Mouse (Mus musculus) stomach, embryonic 16.5 days (tissue): ENCODE measurements around the gene R3hdm4. TPM values are rescaled to one million over a fixed set of nuclear protein-coding genes. Genes with fewer than 3 reads are reported as not detected.

Experiments
- ATAC-seq: fragments of 200-750 bp; cut with Nextera tagmentation; 2 replicates; pipeline ENCODE4 v1.8.0; 2017; ENCODE audit warnings: moderate number of reproducible peaks, moderate TSS enrichment; ENCODE audit not compliant: insufficient read depth, low FRiP score
- H3K27ac ChIP-seq: fragments of 300-500 bp; sonication (generic); 2 replicates; pipeline ENCODE4 v1.5.1; 2014; ENCODE audit warnings: low read length
- H3K27me3 ChIP-seq: fragments of 300-500 bp; sonication (generic); 2 replicates; pipeline ENCODE4 v1.6.1; 2014; ENCODE audit warnings: low read length, control low read depth, mixed read lengths; ENCODE audit not compliant: control insufficient read depth, insufficient read depth
- H3K36me3 ChIP-seq: fragments of 300-500 bp; sonication (generic); 2 replicates; pipeline ENCODE4 v1.6.1; 2014; ENCODE audit warnings: low read length; ENCODE audit not compliant: control insufficient read depth, insufficient read depth
- H3K4me1 ChIP-seq: fragments of 300-500 bp; sonication (generic); 2 replicates; pipeline ENCODE4 v1.6.1; 2014; ENCODE audit warnings: low read length, control low read depth, mixed read lengths; ENCODE audit not compliant: control insufficient read depth, insufficient read depth
- H3K4me2 ChIP-seq: fragments of 300-500 bp; sonication (generic); 2 replicates; pipeline ENCODE4 v1.6.1; 2014; ENCODE audit warnings: low read depth, low read length, mixed read lengths
- H3K4me3 ChIP-seq: fragments of 300-500 bp; sonication (generic); replicated peaks from 2 replicates; pipeline ENCODE4 v1.5.1; 2014; ENCODE audit warnings: mild to moderate bottlenecking, low read length
- H3K9ac ChIP-seq: fragments of 300-500 bp; sonication (generic); 2 replicates; pipeline ENCODE4 v1.6.1; 2014; ENCODE audit warnings: low read length
- H3K9me3 ChIP-seq: fragments of 300-500 bp; sonication (generic); replicated peaks from 2 replicates; pipeline ENCODE4 v1.6.1; 2016; ENCODE audit warnings: low read length, control low read depth; ENCODE audit not compliant: control insufficient read depth
- WGBS: fragments of 180-500 bp; shearing (Covaris S2); extraction: QIAGEN DNeasy Blood & Tissue Kit; methylation state at CpG from one replicate; pipeline ENCODE4 v1.1.7; 2014; 5-methylcytosine and 5-hydroxymethylcytosine counted together
- polyA plus RNA-seq: library from polyadenylated mRNA; unstranded; fragments of >200 nt; fragmentation: Nextera tagmentation; extraction: Ambion mirVana; gene quantifications from 2 replicates; pipeline ENCODE4 v1.2.1, GENCODE M21; 2015

R3hdm4 gene
- polyA plus RNA-seq, 1 experiment from 2014 or later, result 160 TPM

DNA sequence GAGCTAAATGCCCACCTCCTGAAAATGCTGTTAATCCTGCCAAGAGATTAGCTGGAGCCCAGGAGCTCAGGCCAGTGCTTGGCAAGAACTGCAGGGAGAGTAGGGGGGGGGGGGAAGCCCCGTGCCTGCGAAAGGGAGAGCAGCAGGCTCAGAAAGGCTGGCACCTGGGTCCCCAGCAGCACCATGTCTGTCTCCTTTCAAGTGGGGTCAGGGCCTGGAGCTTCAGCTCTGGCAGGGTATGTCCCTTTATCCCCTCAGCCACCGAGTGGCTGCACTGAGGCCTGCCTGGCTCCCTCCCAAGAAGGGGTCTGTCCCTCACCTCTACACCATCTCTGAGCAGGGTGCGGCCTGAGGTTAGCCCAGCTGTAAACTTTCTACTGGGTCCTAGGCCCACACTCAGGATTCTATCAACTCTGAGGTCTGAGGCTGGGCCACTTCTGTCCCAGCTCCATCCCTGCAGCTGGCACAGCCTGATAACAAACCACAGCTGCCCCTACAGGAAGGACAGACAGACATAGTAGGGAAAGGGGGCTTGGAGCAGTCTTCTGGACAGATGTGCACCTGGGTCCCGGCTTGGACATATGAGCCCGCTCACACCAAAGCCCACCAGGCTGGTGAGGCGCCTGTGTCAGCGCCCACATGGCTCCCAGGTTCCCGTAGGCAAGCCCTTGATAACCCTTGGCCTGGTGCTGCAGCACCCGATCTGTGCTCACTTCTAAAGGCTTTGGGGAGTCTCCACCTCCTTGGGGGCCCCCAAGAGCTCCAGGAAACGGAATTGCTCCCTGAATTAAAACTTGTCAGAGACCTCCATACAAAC, 6.7 kb downstream of the R3hdm4 start:
- Histone ChIP-seq H3K4me3 (no peak overlapping the region; the same call in 1 of the 2 replicates), H3K27me3 (peaks cover 17% of the 10 kb centered on the region), H3K27ac (peak overlapping the region; percentile 88), H3K4me2 (peak overlapping the region; percentile 93; the same call in 1 of the 2 replicates), H3K4me1 (peaks cover 38% of the 10 kb centered on the region), H3K9ac (peak overlapping the region; percentile 63), H3K9me3 (no peaks in the 10 kb centered on the region), H3K36me3 (0 out of 2 replicates have a peak, but pooled peaks cover 8% of the 10 kb centered on the region)
- WGBS, result 63% methylated on average over 11 of the region's 11 CpGs
- ATAC-seq, result no peak

DNA sequence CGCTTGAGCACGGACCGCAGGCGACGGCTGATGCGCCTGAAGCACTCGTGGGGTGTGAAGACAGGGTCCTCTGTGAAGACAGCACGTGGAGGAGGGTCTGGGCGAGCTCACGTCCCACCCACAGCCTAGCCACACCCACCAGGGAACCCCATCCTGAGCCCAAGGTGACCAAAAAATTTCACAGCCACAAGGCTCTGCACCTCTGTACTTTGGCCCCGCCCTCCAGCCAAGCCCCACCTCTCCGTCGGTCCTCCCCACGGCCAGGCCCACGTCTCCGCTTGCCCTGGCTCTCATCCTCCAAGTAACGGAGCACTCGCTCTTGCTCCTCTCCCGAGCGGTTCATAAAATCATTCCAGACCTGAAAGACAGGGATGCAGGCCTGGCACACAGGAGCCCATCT, 8.6 kb downstream of the R3hdm4 start:
- Histone ChIP-seq H3K27ac (no peak overlapping the region), H3K9ac (no peak overlapping the region), H3K4me1 (peaks cover 30% of the 10 kb centered on the region), H3K4me3 (no peak overlapping the region), H3K9me3 (no peaks in the 10 kb centered on the region), H3K36me3 (0 out of 2 replicates have a peak, but pooled peaks cover 8% of the 10 kb centered on the region), H3K27me3 (no peaks in the 10 kb centered on the region), H3K4me2 (no peak overlapping the region)
- WGBS, result 65% methylated on average over 20 of the region's 20 CpGs
- ATAC-seq, result no peak

GRCm38 (mm10) chr10:79910556-79910955, 10.5 kb downstream of the R3hdm4 start, which contains the start of gene Gm26602:
Gene Gm26602, plus strand, starts transcription at chr10:79910856.
- peak within 1 kb of the TSS; percentile 85; the same call in 1 of the 2 replicates for H3K27ac ChIP-seq

DNA sequence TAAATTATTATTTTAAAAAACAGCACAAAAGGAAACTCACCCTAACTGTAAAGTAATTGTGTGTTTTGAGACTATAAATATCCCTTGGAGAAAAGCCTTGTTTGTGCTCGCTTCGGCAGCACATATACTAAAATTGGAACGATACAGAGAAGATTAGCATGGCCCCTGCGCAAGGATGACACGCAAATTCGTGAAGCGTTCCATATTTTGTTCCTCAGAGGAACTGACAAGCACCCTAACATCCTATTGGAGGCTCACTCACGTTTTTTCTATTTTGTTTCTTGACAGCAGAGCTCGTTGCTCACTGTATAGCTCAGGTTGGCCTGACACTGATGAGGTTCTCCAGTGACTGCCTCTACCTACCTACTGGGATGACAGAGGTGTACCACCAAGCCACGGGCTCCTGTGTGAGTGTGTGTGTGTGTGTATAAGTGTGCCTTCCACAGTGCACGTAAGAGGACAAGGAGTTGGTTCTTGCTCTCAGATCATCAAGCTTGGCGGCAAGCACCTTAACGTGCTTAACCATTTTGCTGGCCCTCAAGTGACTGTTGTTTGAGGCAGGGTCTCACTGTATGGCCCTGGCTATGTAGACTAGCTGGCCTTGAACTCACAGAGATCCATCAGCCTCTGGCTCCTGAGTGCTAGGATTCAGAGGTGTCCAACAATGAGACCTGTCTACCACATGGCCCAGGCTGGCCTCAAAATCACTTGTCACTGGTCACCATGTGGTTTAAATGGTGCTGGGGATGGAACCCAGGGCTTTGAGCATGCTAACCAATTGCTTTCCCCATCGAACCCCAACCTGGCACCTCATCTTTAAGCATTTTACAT, 11.7 kb downstream of the R3hdm4 start:
- H3K27me3 ChIP-seq, result no peaks in the 10 kb centered on the region
- peak overlapping the region; percentile 85 for H3K27ac ChIP-seq
- peaks cover 11% of the 10 kb centered on the region for H3K4me1 ChIP-seq
- peak overlapping the region; percentile 34 for H3K9ac ChIP-seq
- WGBS, result 19% methylated on average over 14 of the region's 14 CpGs
- ATAC-seq, result peak; percentile 51; the same call in 1 of the 2 replicates
- H3K4me2 ChIP-seq, result peak overlapping the region; percentile 39
- peak overlapping the region; percentile 8 for H3K4me3 ChIP-seq
- peaks cover 26% of the 10 kb centered on the region for H3K36me3 ChIP-seq
- no peaks in the 10 kb centered on the region for H3K9me3 ChIP-seq

More at GRCm38 (mm10) chr10:79910556-79910955, 10.5 kb downstream of the R3hdm4 start, which contains the start of gene Gm26602:
- Histone ChIP-seq H3K9ac (peak within 1 kb of the TSS; percentile 34), H3K36me3 (peaks cover 16% of the 10 kb centered on the region; the same call in 1 of the 2 replicates), H3K4me3 (no peak within 1 kb of the TSS), H3K9me3 (no peaks in the 10 kb centered on the region), H3K27me3 (no peaks in the 10 kb centered on the region), H3K4me1 (peaks cover 23% of the 10 kb centered on the region), H3K4me2 (no peak within 1 kb of the TSS)
- ATAC-seq, result no peak
- 93% methylated on average over 4 of the region's 4 CpGs for WGBS

- Histone ChIP-seq H3K9me3 (no peaks in the 10 kb centered on the region), H3K27ac (peak within 1 kb of the TSS; percentile 93), H3K27me3 (no peaks in the 10 kb centered on the region), H3K9ac (peak within 1 kb of the TSS; percentile 84), H3K36me3 (peaks cover 30% of the 10 kb centered on the region), H3K4me1 (peaks cover 6% of the 10 kb centered on the region), H3K4me2 (peak within 1 kb of the TSS; percentile 53), H3K4me3 (peak within 1 kb of the TSS; percentile 62)
- WGBS, result 1% methylated on average over 52 of the region's 52 CpGs
- ATAC-seq, result peak; percentile 97
Observed at GRCm38 (mm10) chr10:79908167-79909091, 12.6 kb downstream of the R3hdm4 start, which contains the start of gene Med16. Gene Med16, minus strand, starts transcription at chr10:79908923.

- Histone ChIP-seq H3K27ac (no peak overlapping the region), H3K27me3 (no peaks in the 10 kb centered on the region), H3K4me1 (peaks cover 6% of the 10 kb centered on the region; the same call in 1 of the 2 replicates), H3K36me3 (peaks cover 33% of the 10 kb centered on the region), H3K4me3 (no peak overlapping the region), H3K4me2 (no peak overlapping the region), H3K9ac (no peak overlapping the region), H3K9me3 (no peaks in the 10 kb centered on the region)
- no peak for ATAC-seq
- WGBS, result 91% methylated on average over 10 of the region's 10 CpGs
Observed at GRCm38 (mm10) chr10:79907415-79907814, 13.6 kb downstream of the R3hdm4 start.

DNA sequence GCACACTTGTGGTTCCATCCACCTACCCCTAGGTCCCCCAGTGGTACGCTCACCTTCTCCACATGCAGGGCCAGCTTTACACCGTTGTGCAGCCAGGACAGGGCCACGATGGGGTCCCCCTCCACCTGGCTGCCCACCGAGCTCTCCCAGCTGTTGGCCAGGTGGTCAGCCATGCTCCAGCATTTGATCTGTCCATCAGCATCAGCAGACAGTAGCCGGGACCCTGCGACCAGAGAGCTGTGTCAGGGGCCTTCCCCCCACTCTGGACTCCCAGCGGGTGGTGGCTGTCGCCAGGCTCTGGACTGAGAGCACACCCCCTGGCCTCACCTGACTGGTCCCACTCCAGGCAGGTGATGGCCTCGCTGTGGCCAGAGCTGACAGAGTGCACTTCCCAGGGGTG, 14.3 kb downstream of the R3hdm4 start:
- Histone ChIP-seq H3K4me1 (peaks cover 6% of the 10 kb centered on the region; the same call in 1 of the 2 replicates), H3K9ac (no peak overlapping the region), H3K4me2 (no peak overlapping the region), H3K27ac (no peak overlapping the region), H3K27me3 (no peaks in the 10 kb centered on the region), H3K9me3 (no peaks in the 10 kb centered on the region), H3K4me3 (no peak overlapping the region), H3K36me3 (peaks cover 31% of the 10 kb centered on the region)
- no peak for ATAC-seq
- 92% methylated on average over 9 of the region's 9 CpGs for WGBS

GRCm38 (mm10) chr10:79900951-79901410, 20.0 kb downstream of the R3hdm4 start:
- H3K4me1 ChIP-seq, result no peaks in the 10 kb centered on the region
- no peak overlapping the region for H3K27ac ChIP-seq
- H3K36me3 ChIP-seq, result peaks cover 24% of the 10 kb centered on the region
- no peaks in the 10 kb centered on the region for H3K9me3 ChIP-seq
- ATAC-seq, result no peak
- H3K4me3 ChIP-seq, result no peak overlapping the region
- H3K9ac ChIP-seq, result no peak overlapping the region
- WGBS, result 72% methylated on average over 2 of the region's 2 CpGs
- no peaks in the 10 kb centered on the region for H3K27me3 ChIP-seq
- H3K4me2 ChIP-seq, result no peak overlapping the region
